Mouse (Mus musculus) adrenal gland, adult 2 months (tissue): ENCODE results near the gene Pard3b. TPM values are rescaled to one million over a fixed set of nuclear protein-coding genes. Genes with fewer than 3 reads are reported as not detected.

ENCODE experiments used
- DNase-seq: peaks from one replicate; pipeline ENCODE4 v3.0.0; 2021
- polyA plus RNA-seq: library from polyadenylated mRNA; depleted of rRNA; stranded (reverse); fragments of >200 nt; gene quantifications from 2 replicates; pipeline ENCODE4 v1.2.3, GENCODE M21; 2012
- total RNA-seq, 2 experiments: library from RNA; stranded (reverse); gene quantifications; 2 replicates each; pipeline ENCODE4 v1.2.3; 2021

Gene Pard3b
- total and polyA plus RNA-seq, 3 experiments: 10.8 to 12.1 (median 11.2) TPM

DNA sequence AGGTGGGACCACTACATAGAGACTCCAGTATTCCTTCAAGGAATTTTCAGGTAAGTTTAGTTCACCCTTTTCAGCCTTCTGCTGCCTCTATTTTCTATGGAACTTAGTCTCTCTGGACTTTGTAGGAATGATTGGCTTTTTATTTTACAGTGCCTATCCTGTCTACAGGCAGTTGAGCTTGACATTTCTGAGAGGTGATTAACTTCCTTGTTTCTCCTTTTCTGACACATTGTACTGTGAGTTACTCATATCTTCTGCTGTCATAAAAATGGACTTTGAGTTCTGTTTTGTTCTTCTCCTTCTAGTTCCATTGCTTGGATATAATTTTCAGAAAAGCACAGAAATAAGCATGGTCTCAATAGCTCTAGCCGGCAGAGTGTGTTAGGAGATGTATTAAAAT, 112.4 kb downstream of the Pard3b start:
- no peak for DNase-seq

DNA sequence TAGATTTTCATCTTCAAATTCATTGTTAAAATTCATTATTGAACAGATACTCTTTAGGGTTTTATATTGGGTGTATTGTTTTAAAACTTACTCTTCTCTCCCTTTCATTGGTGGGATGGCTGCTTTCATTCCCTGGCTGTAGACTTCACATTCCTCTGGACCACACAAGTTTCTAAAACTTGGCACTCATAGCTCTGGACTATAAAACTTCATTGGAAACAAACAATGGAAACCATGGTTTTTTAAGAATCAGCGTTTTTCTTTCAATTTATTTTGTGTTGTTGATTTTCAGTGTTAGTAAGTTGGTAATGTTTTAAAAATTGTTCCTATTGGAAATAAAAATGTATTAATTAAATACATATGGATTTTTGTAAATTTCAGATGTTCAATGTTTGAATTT, 118.1 kb downstream of the Pard3b start:
- no peak for DNase-seq

DNA sequence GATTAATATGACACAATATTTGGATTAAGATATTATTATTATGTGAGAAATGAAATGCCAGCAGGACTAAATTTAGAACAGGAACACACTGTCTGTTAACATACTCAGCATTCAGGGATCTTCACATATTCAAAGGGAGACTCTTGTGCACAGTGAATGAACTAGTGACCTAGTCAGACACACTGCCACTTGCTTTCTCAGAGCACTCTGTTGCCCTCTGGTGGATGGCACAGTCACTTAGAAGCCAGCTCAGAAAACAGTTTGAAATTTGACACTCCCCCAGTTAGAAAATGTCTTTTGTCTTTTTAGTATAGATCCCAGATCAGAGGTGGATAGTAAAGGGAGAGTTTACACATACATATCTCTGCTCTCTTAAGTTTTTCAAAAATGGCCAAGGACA, 132.6 kb downstream of the Pard3b start:
- DNase-seq: peak; percentile 61

DNA sequence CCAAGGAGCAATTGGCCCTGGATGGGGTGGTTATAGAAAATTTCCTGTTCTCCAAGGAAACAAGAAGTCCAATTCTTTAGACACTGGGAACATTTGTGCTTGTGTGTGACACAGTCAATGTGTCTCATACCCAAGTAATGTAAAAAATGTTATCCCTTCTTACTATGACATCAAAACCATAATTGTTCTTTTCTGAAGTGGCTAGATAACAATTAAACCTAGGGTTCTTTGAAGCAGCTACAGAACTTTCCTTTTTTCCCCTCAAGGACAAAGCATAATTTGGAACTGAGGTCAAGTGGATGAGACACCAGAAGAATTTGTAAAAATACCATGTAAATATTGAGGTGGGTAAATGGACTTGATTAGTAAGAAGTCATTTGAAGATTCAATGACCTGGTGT, 140.1 kb downstream of the Pard3b start:
- no peak for DNase-seq

DNA sequence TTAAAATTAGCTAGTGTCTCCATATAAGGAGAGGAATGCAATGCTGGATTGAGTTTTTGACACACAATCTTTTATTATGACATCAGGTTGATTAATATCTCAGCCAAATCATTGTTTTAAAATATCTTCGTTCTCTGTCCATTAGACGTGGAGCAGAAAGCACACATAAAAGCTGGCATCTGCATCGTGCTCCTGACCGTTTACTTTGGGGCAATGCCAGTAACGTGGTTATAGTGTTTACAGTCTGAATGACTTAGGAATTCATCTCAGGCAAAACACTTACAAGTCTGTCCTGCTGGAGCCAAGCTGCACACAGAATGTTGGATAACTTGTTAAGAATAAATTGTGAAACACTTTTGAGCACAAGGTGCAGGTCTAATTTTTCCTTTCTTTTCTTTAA, 141.3 kb downstream of the Pard3b start:
- peak; percentile 18 for DNase-seq

DNA sequence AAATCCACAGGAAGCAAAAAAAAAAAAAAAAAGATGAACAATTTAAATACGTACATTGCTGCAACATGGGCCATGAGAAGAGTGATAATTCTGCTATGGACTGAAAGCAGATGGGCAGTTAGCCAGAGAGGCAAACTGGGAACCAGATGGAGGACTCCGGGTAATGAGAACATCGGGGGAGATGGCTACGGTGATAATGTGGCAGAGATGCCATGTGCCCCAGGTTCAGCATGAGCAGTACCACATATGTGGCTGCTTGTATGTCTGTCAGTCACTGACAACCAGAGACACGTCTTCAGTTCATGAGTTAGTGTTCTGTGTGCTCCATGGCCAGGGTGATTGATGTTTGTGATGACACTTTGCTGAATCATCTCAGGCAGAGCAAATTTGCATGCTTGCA, 157.7 kb downstream of the Pard3b start:
- DNase-seq: peak; percentile 22

DNA sequence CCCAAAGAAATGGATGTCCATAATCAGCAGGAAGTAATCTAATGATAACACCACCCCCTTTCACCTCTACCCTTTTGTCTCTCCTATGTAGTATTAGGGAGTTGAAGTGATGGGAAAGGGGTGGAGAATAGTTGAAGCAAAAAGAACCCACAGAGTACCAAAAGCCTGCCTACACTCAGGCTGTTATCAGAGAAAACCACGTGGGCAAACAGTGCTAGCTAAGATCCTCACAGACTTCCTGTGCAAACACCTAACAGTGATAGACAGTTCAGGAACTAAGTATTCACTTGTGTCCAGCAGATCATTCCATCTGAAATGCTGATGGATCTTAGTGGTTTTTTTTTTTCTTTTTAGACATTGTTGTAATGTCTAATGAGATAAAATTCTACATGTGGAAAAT, 181.6 kb downstream of the Pard3b start:
- DNase-seq: no peak

DNA sequence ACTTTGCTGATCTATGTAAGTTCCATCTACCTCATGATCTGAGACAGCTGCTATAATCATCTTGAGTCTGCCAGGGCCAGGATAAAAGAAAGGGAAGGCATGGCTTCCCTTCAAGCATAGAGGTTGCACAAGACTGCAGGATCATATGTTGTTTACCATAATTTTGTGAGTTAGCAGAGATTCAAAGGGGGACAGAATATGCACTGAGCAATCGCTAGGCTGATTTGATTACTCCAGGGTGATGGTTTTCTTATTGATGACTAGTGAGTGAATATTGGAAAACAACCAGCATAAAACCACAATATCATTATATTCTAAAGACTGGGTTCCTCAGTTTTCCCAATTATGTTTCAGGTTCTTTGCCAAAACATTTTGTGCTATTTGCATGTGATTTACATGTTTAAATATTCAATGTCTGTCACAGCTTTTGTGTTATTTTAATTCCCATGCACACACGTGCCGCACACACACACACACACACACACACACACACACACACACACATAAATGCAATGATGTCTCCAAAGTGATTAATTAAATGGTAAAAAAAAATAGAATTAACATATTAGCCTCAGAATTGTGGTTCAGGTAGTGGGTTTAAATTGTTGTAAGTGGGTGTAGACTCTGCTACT, 187.1 kb downstream of the Pard3b start:
- DNase-seq: no peak

DNA sequence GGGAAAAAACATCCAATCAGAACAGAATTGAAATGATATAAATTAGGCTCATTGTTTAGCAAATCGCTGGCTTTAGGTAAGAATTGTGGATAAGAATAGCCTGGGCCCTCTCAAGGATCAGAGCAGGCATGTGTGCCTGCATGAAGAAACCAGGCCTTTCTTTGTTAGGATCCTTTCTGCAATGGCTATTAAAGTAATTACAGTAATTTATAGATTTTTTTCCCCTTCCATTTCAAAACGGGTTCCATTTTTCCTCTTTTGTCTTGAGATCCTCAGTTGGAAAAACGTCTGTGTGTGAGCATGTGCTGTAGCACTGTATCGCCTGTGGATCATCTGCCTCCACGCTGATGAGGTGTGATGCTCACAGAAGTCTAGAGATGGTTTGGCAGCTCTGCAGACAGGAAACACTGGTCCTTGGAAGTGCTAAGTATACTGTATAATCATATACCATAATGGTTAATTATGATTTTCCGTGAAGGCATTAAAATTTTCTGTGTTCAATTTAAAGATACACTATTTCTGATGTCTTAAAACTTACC, 198.5 kb downstream of the Pard3b start:
- DNase-seq: no peak

DNA sequence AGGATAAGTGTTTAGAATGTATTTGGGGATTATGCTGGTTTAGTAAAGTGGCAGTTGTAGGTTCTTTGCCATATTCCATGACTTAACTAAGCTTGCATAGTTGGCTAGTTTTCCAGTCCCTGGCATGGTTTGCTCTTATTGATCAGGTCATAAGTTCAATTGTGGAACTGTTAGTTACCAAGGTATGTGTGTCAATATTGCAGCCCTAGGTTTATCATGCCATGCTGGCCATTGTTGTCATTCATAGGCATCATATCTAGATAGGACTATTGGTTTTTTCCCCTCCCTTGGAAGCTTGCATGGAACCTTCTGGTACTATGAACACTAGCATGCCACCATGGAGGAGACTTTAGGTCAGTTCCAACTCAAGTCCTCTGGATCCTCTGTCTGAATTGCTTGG, 208.0 kb downstream of the Pard3b start:
- DNase-seq: no peak

DNA sequence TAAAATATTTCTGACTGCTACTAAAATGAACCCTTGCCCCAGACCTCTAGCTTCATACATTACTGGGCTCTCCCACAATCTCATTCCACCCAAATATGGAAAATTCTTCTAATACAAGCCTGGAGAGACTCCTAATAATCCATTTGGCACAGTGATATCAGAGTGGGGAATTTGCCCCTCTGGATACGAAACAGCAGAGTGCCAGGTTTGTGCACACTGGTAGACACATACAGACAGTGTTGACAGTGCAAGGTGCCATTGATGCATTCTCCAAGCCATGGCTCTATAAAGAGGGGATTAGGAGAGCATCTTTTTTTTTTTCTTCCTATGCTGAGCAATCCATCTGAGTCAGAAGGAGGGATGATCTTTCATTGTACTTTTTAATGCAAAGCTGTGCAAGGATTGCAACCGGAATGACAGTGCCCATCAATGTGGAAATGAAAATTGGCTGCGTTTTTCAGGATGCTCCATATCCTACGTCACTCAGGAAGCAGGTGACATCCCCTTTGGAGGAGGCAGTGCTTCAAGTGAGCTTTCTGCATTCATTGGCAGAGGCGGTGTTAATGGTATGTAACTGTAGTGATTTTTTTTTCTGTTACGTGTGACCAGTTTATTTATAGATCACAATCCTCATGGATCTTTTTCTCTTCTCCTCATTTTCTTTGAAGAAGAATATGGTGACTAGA, 210.5 kb downstream of the Pard3b start:
- DNase-seq: no peak

DNA sequence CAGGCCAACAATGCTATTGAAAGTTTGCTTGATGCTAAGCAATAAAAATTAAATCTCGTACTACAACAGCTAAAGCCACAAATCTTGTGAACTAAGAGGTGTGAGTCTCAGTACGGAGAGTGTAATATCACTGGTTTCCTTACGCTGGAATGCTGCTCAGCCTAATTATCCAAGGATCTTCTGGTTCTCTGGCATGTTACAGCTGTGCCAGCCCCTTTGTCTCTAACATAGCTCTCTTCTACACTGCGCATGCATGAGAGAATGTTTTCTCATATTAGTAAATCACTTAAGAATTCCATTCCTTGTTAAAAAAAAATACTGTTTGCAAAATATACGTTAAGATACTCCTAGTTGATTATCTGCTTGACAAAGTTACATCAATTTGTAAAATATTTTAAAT, 211.8 kb downstream of the Pard3b start:
- no peak for DNase-seq

DNA sequence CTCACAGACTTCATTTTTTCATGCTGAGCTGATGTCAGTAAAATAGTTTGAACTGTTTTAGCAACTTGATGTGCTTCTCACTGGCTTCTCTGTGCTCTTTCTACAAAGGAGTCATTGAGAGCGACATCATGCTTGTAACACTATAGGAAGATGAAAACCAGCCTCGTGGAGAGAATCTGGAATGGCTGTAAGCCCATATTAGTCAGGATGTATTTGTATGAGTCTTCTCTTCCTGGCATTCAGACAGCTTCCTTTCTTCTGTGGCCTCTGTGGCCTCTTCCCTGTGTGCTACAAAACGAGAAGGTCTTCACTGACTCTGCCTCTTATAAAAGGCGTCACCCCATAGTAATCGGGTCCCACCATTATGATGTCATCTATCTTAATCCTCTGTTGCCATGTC, 212.6 kb downstream of the Pard3b start:
- DNase-seq: no peak

DNA sequence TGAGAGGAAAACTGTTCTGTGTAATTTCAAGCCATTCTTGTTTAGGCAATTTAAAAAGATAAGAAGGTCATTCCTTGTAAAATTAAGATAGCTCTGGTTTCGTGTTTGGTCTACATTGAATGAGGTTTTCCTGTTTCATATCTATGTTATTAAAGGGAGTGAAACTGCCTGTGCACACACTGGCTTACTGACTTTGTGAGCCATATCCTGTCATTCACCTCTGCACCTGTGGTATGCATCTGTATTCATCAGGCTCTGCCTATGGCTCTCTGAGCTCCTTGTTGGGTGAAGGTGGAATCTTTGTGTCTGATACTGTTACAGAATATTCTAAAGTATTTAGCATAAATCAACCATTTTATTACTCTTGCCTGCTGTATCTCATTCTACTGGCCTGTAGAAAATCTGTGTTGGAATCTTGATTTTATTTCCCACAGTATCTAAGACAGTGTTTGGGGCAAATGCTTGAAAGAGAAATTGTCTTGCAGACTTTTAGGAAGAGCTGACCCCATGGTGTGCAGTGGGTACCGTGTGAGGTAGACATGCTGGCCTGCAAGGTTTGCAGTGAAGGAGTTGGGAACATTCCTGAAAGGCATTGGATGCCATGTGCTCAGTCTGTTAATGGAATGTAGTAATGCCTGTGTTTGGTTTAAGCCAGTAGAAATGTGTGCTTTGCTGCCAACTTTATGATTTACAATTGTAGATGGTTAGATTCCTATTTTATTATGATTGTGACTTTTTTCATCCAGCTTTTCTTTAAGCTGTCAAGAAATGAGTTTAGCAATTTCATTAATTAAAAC, 228.9 kb downstream of the Pard3b start:
- no peak for DNase-seq

DNA sequence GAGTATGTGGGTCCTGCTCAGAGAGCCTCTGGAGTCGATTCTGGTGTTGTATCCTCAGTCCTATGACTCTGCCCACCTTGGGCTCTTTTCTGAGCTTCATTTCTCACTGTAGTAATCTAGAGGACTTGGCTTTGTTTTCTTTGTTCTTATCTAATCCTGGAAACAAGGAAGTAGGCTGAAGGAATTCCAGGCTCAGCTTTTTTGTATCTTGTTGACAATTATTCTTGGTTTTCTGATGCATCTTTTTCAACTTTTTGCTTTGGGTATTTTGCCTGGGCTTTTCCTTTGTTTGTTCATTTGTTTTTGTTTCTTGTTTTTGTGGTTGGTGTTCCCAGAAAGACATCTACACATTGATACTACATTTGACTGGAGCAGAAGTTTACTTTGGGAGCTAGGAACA, 236.3 kb downstream of the Pard3b start:
- DNase-seq: no peak

DNA sequence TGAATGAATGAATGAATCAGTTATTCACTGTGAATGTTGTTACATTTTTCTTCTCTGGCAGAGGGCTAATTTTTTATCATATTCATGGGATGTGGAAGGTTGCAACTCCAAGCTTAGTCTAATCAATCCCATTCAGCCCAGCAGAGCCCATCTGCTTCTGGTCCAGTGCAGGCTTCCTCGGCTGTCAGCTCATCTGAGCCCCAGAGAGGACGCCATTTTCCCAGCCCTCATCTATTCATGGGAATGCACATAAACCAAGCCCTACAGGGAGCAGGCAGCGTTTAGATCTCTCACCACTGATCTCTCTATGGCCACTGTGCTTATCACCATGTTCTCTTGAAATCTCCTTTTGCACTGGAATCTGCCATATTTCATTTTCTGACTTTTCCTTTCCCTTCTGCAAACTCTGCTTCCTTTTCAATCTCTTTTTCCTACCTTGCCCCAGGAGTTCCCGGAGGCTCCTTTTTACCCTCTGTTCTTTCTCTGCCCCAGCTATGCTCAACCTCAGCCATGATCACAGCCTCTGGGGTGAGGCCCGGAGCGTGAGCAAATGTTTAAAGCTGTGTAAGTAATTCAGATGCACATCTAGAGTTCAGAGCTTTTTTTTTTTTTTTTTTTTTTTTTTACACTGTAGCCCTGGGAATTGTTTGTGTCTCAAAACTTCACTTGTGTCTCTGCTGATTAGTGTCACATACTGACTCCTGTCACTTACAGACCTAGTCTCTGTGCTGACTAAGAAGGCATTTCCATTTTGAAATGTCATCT, 241.3 kb downstream of the Pard3b start:
- DNase-seq: no peak

DNA sequence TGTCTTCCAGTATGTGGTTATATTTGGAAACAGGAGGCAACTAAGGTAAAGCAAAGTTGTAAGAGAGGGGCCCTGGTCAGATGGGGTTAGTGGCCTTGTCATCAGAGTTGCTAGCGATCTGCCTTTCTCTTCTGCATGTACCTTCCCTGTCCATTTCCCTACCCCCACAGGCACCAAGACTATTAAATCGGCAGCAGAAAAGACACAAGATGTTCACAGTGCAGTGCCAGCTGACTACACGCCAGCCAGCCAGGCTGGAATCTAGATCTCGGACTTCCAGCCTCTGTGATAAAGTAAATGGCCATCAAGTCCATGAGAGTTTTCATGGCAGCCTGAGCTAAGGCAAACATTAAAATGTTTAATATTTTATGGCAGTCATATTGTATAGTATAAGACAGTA, 257.4 kb downstream of the Pard3b start:
- no peak for DNase-seq

DNA sequence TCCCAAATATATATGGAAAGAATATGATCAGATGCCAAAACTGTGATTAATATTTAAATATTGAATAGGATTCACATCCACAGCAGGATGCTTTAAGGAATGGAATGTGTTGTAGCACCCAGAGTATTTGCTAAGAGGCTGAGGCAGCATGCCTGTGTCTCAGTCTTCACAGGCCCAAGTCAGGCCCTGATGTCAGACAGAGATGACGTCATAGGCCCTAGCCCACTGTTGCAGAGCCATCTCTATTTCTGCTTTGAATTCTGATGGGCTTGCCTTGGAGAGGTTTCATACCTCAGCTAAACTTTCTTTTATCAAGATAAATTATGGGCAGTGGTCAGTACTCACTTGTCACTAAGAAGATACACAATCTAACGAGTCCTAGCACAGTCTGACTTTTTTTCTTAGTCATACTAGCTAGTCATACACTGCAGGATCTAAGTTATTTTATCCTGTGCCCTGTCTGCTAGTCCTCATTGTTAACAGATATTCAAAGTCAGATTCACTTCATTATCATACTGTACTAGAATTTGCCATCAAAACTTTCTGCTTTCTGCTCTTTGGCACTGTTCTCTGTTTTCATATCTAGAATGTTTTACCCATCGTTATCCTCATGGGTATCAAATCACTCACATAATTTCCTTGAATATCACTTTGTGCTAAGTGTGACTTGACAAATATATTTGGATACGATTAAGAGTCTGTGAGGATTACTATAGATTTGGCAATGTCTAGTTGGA, 264.8 kb downstream of the Pard3b start:
- DNase-seq: no peak

DNA sequence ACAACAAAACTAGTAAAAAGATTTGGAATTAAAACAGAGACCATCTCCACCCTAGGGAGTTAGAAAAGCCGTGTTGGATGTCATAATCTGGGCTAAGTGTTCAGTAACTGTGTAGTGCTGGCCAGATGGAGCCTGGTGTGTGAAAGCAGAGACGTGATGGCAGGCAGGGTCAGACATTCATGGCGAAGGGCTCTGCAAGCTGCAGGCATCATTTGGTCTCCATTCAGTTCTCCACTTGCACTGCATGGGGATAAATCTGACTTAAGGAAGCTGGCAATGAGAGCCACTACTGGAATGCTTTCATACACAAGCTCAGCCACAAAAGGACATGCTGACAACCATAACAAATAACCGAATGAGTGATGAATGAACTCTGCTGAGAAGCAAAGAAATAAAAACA, 265.4 kb downstream of the Pard3b start:
- no peak for DNase-seq

DNA sequence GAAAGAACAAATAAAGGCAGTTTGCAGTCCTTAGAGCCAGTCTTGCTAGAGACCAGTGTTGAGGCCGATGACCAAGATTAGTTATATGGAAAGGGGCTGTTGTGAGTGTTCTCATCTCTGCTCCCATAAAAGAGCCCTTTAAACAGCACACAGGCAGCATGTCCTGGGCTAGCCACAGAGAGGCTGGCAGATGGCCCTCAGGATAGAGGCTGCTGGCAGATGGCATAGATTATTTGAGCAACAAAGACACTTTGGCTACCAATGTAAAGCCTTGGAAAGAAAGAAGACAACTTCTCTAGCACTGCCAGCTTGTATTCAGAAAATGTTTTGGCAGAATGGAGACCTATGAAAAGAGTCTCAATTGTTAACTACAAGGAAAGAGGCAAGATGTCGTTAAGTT, 274.3 kb downstream of the Pard3b start:
- DNase-seq: no peak

DNA sequence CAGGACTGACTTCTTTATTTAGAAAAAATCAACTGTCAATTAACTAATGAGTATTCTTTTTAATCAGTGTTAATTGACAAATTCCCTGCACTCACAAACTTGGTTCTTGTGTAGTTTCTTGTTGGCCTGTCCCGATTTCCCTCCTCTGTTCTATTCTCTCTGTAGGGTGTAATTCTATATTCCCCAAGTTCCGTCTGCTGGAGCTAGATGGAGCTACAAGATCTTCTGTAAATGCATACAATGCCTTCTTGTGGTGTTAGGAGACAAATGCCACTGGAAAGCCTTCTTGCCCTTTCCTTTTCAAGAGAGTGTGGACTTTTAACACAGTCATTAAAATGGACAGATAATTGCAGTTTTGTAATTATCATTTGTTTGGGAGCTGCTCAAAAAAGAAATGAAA, 286.3 kb downstream of the Pard3b start:
- no peak for DNase-seq

DNA sequence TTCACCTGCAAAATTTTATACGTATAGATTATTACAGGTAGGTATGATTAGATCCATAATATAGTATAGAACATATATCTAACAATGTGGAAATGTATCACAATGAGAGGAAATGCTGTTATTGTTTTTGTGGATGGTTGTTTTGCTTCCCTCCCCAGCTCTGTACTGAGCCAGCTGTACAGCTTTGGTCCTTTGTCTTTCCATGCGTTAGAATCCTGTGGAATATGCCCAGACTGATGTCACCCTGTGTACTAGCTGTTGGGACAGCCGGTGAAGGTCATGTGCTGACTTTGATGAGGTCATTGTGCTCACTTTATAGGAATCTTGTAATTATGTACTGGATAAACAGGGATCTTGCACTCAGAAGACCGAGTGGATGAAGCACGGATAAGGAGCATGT, 286.9 kb downstream of the Pard3b start:
- peak; percentile 6 for DNase-seq
